Mouse (Mus musculus) bone marrow, adult 2 months (tissue): ENCODE measurements at regions not wholly inside any gene's neighbourhood (a gene's known extent, or its start where the extent isn't known, plus 50 kb on each side); places are given as distances from the start of the nearest gene placed in this dataset.

Experiments used
- H3K27ac ChIP-seq: fragments of 200-500 bp; 2 replicates; pipeline ENCODE4 v1.5.1; 2012; ENCODE audit warnings: low read depth, mild to moderate bottlenecking, control low read depth, inconsistent platforms, low read length; ENCODE audit not compliant: control insufficient read depth, poor library complexity, insufficient read depth
- H3K4me1 ChIP-seq: fragments of 200-500 bp; 2 replicates; pipeline ENCODE4 v1.6.1; 2011; ENCODE audit warnings: low read length; ENCODE audit not compliant: control insufficient read depth, insufficient read depth
- H3K4me3 ChIP-seq: fragments of 200-500 bp; replicated peaks from 2 replicates; pipeline ENCODE3; 2011; ENCODE audit warnings: mild to moderate bottlenecking, low read depth, low read length, control low read depth; ENCODE audit not compliant: control insufficient read depth
- CTCF ChIP-seq: fragments of 200-500 bp; IDR thresholded peaks from 2 replicates; pipeline ENCODE4 v1.5.1; 2011; ENCODE audit warnings: low read length, control low read depth; ENCODE audit not compliant: control insufficient read depth, insufficient read depth
- POLR2A ChIP-seq: fragments of 200-500 bp; IDR thresholded peaks from 2 replicates; pipeline ENCODE4 v1.6.1; 2011; ENCODE audit warnings: low read depth, mild to moderate bottlenecking, control low read depth, low read length, borderline replicate concordance; ENCODE audit not compliant: control insufficient read depth
- WGBS: fragments of 180-500 bp; shearing (Covaris S2); methylation state at CpG from one replicate; pipeline ENCODE4 v1.1.7; 2018; 5-methylcytosine and 5-hydroxymethylcytosine counted together

GRCm38 (mm10) chr12:106308956-106309610 lies 299.1 kb downstream of the Vrk1 start:
- TF ChIP-seq POLR2A = no peak
- no peak for TF ChIP-seq CTCF
- no peak overlapping the region for H3K27ac ChIP-seq
- 84% methylated on average over 25 of the region's 25 CpGs for WGBS
- H3K4me1 ChIP-seq = no peaks in the 10 kb centered on the region
- no peak overlapping the region for H3K4me3 ChIP-seq

GRCm38 (mm10) chr12:106310171-106310570 lies 300.1 kb downstream of the Vrk1 start:
- Histone ChIP-seq H3K4me1 (no peaks in the 10 kb centered on the region), H3K27ac (no peak overlapping the region), H3K4me3 (no peak overlapping the region)
- TF ChIP-seq POLR2A = no peak
- 48% methylated on average over 6 of the region's 6 CpGs for WGBS

- H3K4me1 ChIP-seq = no peaks in the 10 kb centered on the region
- H3K4me3 ChIP-seq = no peak overlapping the region
- TF ChIP-seq CTCF (no peak), POLR2A (no peak)
- 2% methylated on average over 34 of the region's 34 CpGs for whole genome bisulfite sequencing
- H3K27ac ChIP-seq = peak overlapping the region; percentile 2; the same call in 1 of the 2 replicates
Observed at GRCm38 (mm10) chr12:106310585-106311319, 300.7 kb downstream of the Vrk1 start.

GRCm38 (mm10) chr12:106311320-106311825 lies 301.3 kb downstream of the Vrk1 start:
- no peaks in the 10 kb centered on the region for H3K4me1 ChIP-seq

GRCm38 (mm10) chr12:106311831-106312600 lies 302.0 kb downstream of the Vrk1 start:
- TF ChIP-seq POLR2A (no peak), CTCF (no peak)
- Histone ChIP-seq H3K4me1 (no peaks in the 10 kb centered on the region), H3K4me3 (no peak overlapping the region), H3K27ac (no peak overlapping the region)
- WGBS = 90% methylated on average over 17 of the region's 17 CpGs

More at GRCm38 (mm10) chr12:106311320-106311825, 301.3 kb downstream of the Vrk1 start:
- WGBS = 49% methylated on average over 7 of the region's 7 CpGs
- Histone ChIP-seq H3K4me3 (no peak overlapping the region), H3K27ac (no peak overlapping the region)
- TF ChIP-seq POLR2A (no peak), CTCF (no peak)

GRCm38 (mm10) chr12:106317738-106318137 lies 307.7 kb downstream of the Vrk1 start:
- WGBS = 92% methylated on average over 16 of the region's 16 CpGs
- no peak overlapping the region for H3K4me3 ChIP-seq
- no peak for TF ChIP-seq POLR2A
- no peak for TF ChIP-seq CTCF

GRCm38 (mm10) chr12:106321511-106321910 lies 311.5 kb downstream of the Vrk1 start:
- Histone ChIP-seq H3K4me1 (no peaks in the 10 kb centered on the region), H3K27ac (no peak overlapping the region), H3K4me3 (no peak overlapping the region)
- TF ChIP-seq CTCF = no peak
- TF ChIP-seq POLR2A = no peak
- WGBS = 84% methylated on average over 7 of the region's 7 CpGs

More at GRCm38 (mm10) chr12:106317738-106318137, 307.7 kb downstream of the Vrk1 start:
- Histone ChIP-seq H3K27ac (no peak overlapping the region), H3K4me1 (no peaks in the 10 kb centered on the region)

- Histone ChIP-seq H3K4me3 (no peak overlapping the region), H3K27ac (no peak overlapping the region), H3K4me1 (no peaks in the 10 kb centered on the region)
- no peak for TF ChIP-seq POLR2A
- TF ChIP-seq CTCF = no peak
- WGBS = 83% methylated on average over 4 of the region's 4 CpGs
Observed at GRCm38 (mm10) chr12:106326611-106327010, 316.6 kb downstream of the Vrk1 start.
